Mouse (Mus musculus) liver, embryonic 13.5 days (tissue): ENCODE data around the gene Meaf6. TPM values are rescaled to one million over a fixed set of nuclear protein-coding genes. Genes with fewer than 3 reads are reported as not detected.

Source experiments
- ATAC-seq: fragments of 200-750 bp; cut with Nextera tagmentation; 2 replicates; pipeline ENCODE4 v1.8.0; 2017; ENCODE audit warnings: low read depth, mild to moderate bottlenecking, moderate number of reproducible peaks, moderate library complexity
- DNase-seq: peaks from one replicate; pipeline ENCODE4 v3.0.0; 2022
- H3K27ac ChIP-seq: fragments of 300-500 bp; sonication (generic); 2 replicates; pipeline ENCODE4 v1.5.1; 2015; ENCODE audit warnings: moderate library complexity, mild to moderate bottlenecking, inconsistent platforms
- H3K27me3 ChIP-seq: fragments of 300-500 bp; sonication (generic); 2 replicates; pipeline ENCODE4 v1.6.1; 2015; ENCODE audit warnings: mild to moderate bottlenecking, inconsistent platforms
- H3K36me3 ChIP-seq: fragments of 300-500 bp; sonication (generic); 2 replicates; pipeline ENCODE4 v1.6.1; 2015; ENCODE audit warnings: mild to moderate bottlenecking, inconsistent platforms
- H3K4me1 ChIP-seq: fragments of 300-500 bp; sonication (generic); replicated peaks from 2 replicates; pipeline ENCODE4 v1.6.1; 2015; ENCODE audit warnings: inconsistent platforms
- H3K4me2 ChIP-seq: fragments of 300-500 bp; sonication (generic); 2 replicates; pipeline ENCODE4 v1.6.1; 2015; ENCODE audit warnings: inconsistent platforms, mild to moderate bottlenecking, moderate library complexity
- H3K4me3 ChIP-seq: fragments of 300-500 bp; sonication (generic); replicated peaks from 2 replicates; pipeline ENCODE4 v1.5.1; 2015; ENCODE audit warnings: mild to moderate bottlenecking, inconsistent platforms
- H3K9ac ChIP-seq: fragments of 300-500 bp; sonication (generic); 2 replicates; pipeline ENCODE4 v1.6.1; 2015; ENCODE audit warnings: mild to moderate bottlenecking, inconsistent platforms
- H3K9me3 ChIP-seq: fragments of 300-500 bp; sonication (generic); replicated peaks from 2 replicates; pipeline ENCODE4 v1.6.1; 2016; ENCODE audit warnings: inconsistent platforms
- WGBS: fragments of 180-500 bp; shearing (Covaris S2); methylation state at CpG from one replicate; pipeline ENCODE4 v1.1.7; 2015; ENCODE audit not compliant: insufficient replicate concordance; 5-methylcytosine and 5-hydroxymethylcytosine counted together
- polyA plus RNA-seq: library from polyadenylated mRNA; unstranded; fragments of >200 nt; fragmentation: Nextera tagmentation; extraction: Ambion mirVana; gene quantifications from 2 replicates; pipeline ENCODE4 v1.2.1, GENCODE M21; 2015

Meaf6 gene
- polyA plus RNA-seq, 1 experiment from 2014 or later: 25.9 TPM

DNA sequence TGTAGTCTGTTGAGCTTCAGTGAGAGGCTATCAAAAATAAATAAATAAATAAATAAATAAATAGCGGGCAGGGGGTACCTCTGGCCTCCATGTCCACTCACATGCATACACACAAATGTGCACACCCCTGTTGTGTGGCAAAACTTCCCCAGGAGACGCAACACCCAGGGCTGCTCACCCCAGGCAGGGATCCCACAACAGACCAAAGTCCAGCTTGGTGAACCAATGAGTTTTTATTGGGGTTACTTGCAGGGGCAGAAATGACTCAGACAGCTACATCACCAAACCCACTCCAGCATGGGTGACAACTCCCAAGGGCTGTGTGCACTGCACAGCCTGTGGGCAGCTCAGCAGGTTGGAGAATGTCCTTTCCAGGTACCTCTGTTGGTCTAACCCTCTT is 7.2 kb upstream of the Meaf6 start:
- no peak overlapping the region for H3K9ac ChIP-seq
- no peaks in the 10 kb centered on the region for H3K27me3 ChIP-seq
- H3K9me3 ChIP-seq: no peaks in the 10 kb centered on the region
- peaks cover 63% of the 10 kb centered on the region for H3K36me3 ChIP-seq
- DNase-seq: no peak
- no peak overlapping the region for H3K27ac ChIP-seq
- ATAC-seq: no peak
- H3K4me1 ChIP-seq: 0 out of 2 replicates have a peak, but pooled peaks cover 3% of the 10 kb centered on the region
- 83% methylated on average over 2 of the region's 2 CpGs for WGBS
- H3K4me3 ChIP-seq: no peak overlapping the region
- H3K4me2 ChIP-seq: no peak overlapping the region

DNA sequence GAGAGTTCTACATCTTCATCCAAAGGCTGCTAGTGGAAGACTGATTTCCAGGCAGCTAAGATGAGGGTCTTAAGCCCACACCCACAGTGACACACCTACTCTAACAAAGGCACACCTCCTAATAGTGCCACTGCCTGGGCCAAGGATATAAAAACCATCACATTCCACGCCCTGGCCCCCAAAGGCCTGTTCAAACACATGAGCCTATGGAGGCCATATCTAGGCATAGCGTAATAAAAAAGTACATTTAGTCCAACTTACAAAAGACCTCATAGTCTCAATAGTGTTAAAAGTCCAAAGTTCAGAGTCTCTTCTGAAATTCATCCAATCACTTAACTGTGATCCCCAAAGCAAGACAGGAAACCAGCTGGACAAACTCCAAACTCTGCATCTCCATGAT is 6.2 kb upstream of the Meaf6 start:
- no peak overlapping the region for H3K4me3 ChIP-seq
- H3K4me2 ChIP-seq: no peak overlapping the region
- H3K9ac ChIP-seq: no peak overlapping the region
- no peaks in the 10 kb centered on the region for H3K9me3 ChIP-seq
- 84% methylated on average over 2 of the region's 2 CpGs for WGBS
- H3K4me1 ChIP-seq: peaks cover 9% of the 10 kb centered on the region
- no peaks in the 10 kb centered on the region for H3K27me3 ChIP-seq
- no peak for DNase-seq
- ATAC-seq: no peak
- peaks cover 53% of the 10 kb centered on the region for H3K36me3 ChIP-seq
- H3K27ac ChIP-seq: no peak overlapping the region

DNA sequence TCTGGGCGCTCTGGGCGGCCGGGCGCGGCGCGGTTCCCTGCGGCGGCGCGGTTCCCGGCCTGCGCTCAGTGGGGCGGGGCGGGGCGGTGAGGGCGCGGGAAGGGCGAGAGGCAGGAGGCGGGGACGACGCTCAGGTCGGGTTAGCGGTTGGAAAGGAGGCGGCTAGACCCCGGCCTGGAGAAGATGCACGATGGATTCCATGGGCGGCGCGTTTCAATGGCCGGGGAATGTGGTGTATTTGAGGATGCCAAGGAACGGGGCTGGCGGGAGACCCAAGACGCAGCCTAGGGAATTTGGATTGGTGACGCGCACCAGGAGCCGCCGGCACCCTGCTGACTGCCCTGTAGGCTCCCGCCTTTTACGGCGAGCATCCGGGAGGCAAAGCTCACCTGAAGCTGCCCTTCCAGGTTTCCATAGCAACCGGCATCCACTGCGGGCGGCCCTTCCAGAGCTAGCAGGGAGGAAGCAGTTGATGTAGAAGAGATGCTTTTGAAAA is 460 bp downstream of the Meaf6 start:
- H3K4me2 ChIP-seq: peak overlapping the region; percentile 93
- under 1% methylated on average over 45 of the region's 45 CpGs for whole genome bisulfite sequencing
- ATAC-seq (peak; percentile 95), DNase-seq (peak; percentile 77)
- H3K36me3 ChIP-seq: peaks cover 50% of the 10 kb centered on the region
- peak overlapping the region; percentile 81 for H3K4me3 ChIP-seq
- peak overlapping the region; percentile 88 for H3K9ac ChIP-seq
- no peaks in the 10 kb centered on the region for H3K27me3 ChIP-seq
- peak overlapping the region; percentile 93 for H3K27ac ChIP-seq
- H3K4me1 ChIP-seq: peaks cover 27% of the 10 kb centered on the region
- no peaks in the 10 kb centered on the region for H3K9me3 ChIP-seq

DNA sequence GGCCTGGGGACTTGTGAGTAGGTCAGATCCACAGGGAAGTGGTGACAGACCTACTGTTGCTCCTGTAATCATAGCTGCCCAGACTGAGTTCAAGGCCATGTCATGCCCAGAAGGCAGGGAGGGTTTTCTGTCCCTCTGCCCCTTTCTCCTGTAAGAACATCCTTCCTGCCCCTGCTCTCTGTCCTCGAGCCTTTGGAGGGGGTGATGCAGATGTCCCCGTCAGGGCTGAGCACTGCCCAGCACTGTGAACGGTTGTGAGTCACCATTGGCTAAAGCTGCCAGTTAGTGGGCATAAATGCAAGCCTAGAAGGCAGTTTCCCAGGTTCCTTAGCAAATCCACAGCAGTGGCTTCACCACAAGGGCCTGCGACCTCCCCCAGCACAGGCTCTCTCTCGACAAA is 8.1 kb downstream of the Meaf6 start:
- Histone ChIP-seq H3K27me3 (no peaks in the 10 kb centered on the region), H3K36me3 (peaks cover 54% of the 10 kb centered on the region), H3K4me1 (no peaks in the 10 kb centered on the region), H3K9ac (no peak overlapping the region), H3K4me2 (no peak overlapping the region), H3K9me3 (no peaks in the 10 kb centered on the region), H3K27ac (no peak overlapping the region), H3K4me3 (no peak overlapping the region)
- whole genome bisulfite sequencing: 79% methylated on average over 5 of the region's 5 CpGs
- ATAC-seq (no peak), DNase-seq (no peak)

DNA sequence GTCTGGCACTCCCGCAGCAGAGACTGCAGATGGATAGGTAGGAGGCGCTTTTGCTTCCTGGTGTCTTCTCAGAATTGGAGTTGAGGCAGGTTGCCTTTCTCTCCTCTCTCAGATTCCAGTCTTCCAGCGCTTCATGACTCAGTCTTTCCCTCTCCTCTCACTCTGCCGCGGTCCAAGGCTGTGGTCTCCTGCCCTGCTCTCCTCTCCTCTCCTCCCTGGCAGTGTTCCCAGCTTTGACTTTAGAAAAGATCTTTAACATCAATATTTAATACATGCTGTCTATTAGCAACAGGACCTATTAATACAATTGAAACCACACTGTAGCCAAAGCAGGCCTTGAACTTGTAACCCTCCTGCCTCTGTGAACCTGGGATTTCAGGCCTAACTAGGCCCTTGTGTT is 11.1 kb downstream of the Meaf6 start:
- H3K9ac ChIP-seq: no peak overlapping the region
- peaks cover 24% of the 10 kb centered on the region for H3K36me3 ChIP-seq
- no peaks in the 10 kb centered on the region for H3K27me3 ChIP-seq
- WGBS: 84% methylated on average over 5 of the region's 5 CpGs
- H3K27ac ChIP-seq: no peak overlapping the region
- H3K4me3 ChIP-seq: no peak overlapping the region
- no peaks in the 10 kb centered on the region for H3K9me3 ChIP-seq
- no peak for DNase-seq
- H3K4me2 ChIP-seq: no peak overlapping the region
- H3K4me1 ChIP-seq: no peaks in the 10 kb centered on the region
- no peak for ATAC-seq

DNA sequence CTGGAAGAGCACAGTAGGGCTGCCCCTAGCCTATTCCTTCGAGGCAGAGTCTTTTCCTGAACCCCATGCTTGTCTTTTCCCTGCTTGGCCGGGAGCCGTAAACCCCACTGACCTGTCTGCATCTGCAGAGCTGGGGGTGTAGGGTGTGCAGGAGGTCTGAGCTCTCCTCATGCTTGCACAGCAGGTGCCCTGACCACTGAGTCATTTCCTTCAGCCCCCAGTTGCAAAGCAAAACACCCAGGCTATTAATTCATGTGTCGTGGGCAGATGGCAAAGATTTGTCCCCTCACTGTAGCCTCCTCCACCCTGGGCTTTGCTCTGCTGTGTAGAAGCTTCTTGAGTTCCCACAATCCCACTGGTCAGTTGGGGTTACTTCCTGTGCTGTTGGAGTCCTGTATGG is 12.5 kb downstream of the Meaf6 start:
- Histone ChIP-seq H3K27me3 (no peaks in the 10 kb centered on the region), H3K9me3 (no peaks in the 10 kb centered on the region), H3K9ac (no peak overlapping the region), H3K36me3 (peaks cover 16% of the 10 kb centered on the region), H3K4me3 (no peak overlapping the region), H3K4me1 (no peaks in the 10 kb centered on the region), H3K4me2 (no peak overlapping the region), H3K27ac (no peak overlapping the region)
- ATAC-seq: no peak
- DNase-seq: no peak
- WGBS: 65% methylated on average over 4 of the region's 4 CpGs

DNA sequence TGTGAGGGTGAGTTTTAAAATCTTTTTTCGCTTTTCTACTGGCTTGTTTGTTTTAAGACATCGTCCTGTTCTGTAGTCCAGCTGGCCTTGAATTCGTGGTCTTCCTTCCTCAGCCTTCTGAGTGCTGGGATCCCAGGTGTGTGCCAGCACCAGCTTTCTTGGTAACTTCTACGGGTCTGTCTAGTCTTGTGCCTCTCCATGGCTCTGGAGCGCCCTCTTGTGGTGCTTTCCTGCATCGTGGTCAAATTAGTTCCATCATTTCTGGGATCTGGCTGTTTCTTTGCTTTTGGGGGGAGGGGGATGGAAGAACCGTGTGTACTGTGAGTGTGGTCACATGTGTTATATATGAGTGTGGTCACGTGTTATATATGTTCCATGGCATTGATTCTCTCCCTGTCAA is 14.5 kb downstream of the Meaf6 start:
- no peak overlapping the region for H3K4me3 ChIP-seq
- H3K4me2 ChIP-seq: no peak overlapping the region
- H3K9ac ChIP-seq: no peak overlapping the region
- H3K36me3 ChIP-seq: peaks cover 20% of the 10 kb centered on the region
- no peak overlapping the region for H3K27ac ChIP-seq
- DNase-seq (peak; percentile 63), ATAC-seq (peak; percentile 64)
- H3K4me1 ChIP-seq: no peaks in the 10 kb centered on the region
- 10% methylated on average over 8 of the region's 8 CpGs for WGBS
- H3K27me3 ChIP-seq: no peaks in the 10 kb centered on the region
- H3K9me3 ChIP-seq: no peaks in the 10 kb centered on the region

DNA sequence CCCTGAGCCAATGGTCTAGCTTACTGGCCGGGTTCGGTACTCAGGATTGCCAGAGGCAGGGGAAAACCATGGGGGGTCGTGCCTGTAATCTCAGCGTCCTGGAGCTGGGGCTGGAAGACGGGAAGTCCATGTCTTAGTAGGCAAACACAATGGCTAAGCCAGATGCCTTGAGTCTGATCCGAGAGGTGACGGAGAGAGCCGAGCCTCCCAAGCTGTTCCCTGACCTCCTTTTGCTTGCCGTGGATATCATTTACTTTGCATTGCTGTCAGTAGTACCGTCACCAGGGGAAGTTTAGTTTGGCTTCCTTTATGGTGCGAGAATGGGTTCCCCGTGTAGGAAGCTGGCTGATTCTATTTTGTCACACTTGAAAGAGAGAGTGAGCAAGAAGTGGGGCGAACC is 16.4 kb downstream of the Meaf6 start:
- H3K4me1 ChIP-seq: no peaks in the 10 kb centered on the region
- WGBS: 80% methylated on average over 13 of the region's 13 CpGs
- ATAC-seq (no peak), DNase-seq (no peak)
- no peaks in the 10 kb centered on the region for H3K9me3 ChIP-seq
- H3K36me3 ChIP-seq: peaks cover 29% of the 10 kb centered on the region
- no peak overlapping the region for H3K4me2 ChIP-seq
- no peak overlapping the region for H3K27ac ChIP-seq
- no peaks in the 10 kb centered on the region for H3K27me3 ChIP-seq
- H3K9ac ChIP-seq: no peak overlapping the region
- H3K4me3 ChIP-seq: no peak overlapping the region

DNA sequence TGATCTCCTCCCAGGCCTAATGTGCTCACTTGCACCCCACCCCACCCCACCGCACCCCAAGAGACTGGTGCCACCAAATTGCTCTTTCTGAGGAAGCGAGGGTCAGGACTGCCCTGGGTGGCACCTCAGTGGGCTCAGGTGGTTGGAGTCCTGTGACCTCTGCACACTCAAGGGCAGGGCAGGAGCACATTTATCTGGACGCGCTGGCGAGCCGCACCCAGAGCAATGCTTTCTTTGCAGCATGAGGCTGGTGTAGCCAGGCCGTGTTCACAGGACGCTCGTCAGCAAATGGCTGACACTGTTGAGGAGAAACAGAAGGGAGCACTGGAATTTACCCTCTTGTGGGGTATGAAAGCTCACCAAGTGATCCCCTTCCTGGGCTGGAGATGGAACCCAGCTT is 20.4 kb downstream of the Meaf6 start:
- no peak for ATAC-seq
- Histone ChIP-seq H3K27me3 (no peaks in the 10 kb centered on the region), H3K4me3 (no peak overlapping the region), H3K9ac (no peak overlapping the region), H3K36me3 (peaks cover 44% of the 10 kb centered on the region), H3K4me1 (no peaks in the 10 kb centered on the region), H3K4me2 (no peak overlapping the region), H3K27ac (no peak overlapping the region), H3K9me3 (no peaks in the 10 kb centered on the region)
- no peak for DNase-seq
- WGBS: 85% methylated on average over 9 of the region's 9 CpGs

DNA sequence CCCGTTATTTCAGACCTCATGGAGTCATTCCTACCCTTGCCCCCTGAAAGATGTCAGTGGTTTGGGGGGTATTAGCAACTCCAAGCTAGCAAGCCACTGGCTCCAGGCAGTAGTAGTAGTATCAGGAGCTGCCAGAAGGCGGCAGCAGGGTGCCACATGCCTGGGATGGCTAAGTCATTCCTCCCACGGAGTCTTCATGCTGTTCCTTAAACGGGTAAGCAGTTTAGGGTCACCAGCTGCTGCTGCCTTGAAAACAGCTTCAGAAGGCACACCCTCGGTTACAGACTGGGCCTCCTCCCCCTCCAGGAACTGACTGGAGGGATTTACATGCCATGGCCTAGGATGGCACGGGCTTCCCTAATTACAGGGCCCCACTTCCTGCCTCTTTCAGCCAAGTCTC is 29.7 kb downstream of the Meaf6 start:
- ATAC-seq (0 out of 2 replicates have a peak, but pooled peaks have one; percentile 10), DNase-seq (peak; percentile 56)
- Histone ChIP-seq H3K36me3 (peaks cover 16% of the 10 kb centered on the region), H3K27me3 (no peaks in the 10 kb centered on the region), H3K4me2 (no peak overlapping the region), H3K9ac (no peak overlapping the region), H3K27ac (peak overlapping the region; percentile 29; the same call in 1 of the 2 replicates), H3K9me3 (no peaks in the 10 kb centered on the region), H3K4me3 (no peak overlapping the region), H3K4me1 (peaks cover 37% of the 10 kb centered on the region)
- 9% methylated on average over 6 of the region's 6 CpGs for WGBS

DNA sequence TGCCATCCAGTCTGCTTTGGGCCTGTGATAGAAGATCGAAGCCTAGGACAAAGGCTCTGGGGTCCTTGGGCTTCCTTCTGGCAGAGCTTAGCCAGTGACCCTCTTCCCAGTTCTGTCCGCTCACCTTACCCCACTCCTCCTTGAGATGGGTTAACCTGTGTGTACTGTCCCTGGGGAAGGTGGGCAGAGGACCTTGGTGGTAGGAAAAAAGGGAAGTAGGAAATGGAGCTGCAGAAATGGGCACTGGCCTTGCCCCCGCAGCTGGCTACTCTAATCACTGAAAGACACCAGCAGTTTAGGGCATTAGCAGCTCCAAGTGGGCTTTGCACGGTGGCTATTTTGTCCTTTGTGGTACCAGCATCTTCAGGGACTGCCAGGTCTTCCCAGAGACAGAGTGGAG is 30.1 kb downstream of the Meaf6 start:
- Histone ChIP-seq H3K9me3 (no peaks in the 10 kb centered on the region), H3K4me2 (no peak overlapping the region), H3K9ac (no peak overlapping the region), H3K36me3 (peaks cover 15% of the 10 kb centered on the region), H3K27ac (peak overlapping the region; percentile 29; the same call in 1 of the 2 replicates), H3K4me1 (peaks cover 37% of the 10 kb centered on the region), H3K27me3 (no peaks in the 10 kb centered on the region), H3K4me3 (no peak overlapping the region)
- ATAC-seq (no peak), DNase-seq (no peak)
- WGBS: 52% methylated on average over 4 of the region's 4 CpGs

DNA sequence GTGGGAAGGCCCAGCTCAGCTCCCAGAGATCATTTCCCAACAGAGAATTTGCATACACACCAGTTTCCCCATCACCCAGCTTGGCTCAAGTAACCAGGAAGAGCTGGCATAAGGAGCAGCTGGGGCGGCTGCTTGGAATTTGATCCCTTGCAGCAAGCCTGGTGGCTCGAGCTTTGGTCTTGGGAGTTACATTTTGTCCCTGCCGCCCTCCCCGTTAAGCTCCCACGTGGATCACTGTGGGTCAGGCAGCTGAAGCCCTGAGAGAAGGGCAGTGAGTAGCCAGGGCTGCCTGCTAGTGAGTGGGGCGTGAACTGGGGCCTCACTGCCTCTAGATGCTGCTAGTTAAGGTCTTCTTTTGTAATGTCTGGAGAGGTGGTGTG is 30.8 kb downstream of the Meaf6 start:
- no peak for DNase-seq
- Histone ChIP-seq H3K9ac (no peak overlapping the region), H3K27me3 (no peaks in the 10 kb centered on the region), H3K9me3 (no peaks in the 10 kb centered on the region), H3K4me3 (no peak overlapping the region), H3K4me1 (peaks cover 37% of the 10 kb centered on the region), H3K36me3 (peaks cover 11% of the 10 kb centered on the region; the same call in 1 of the 2 replicates), H3K4me2 (no peak overlapping the region), H3K27ac (peak overlapping the region; percentile 34)
- WGBS: 59% methylated on average over 6 of the region's 6 CpGs
- ATAC-seq: no peak
